In genomic region chr15:12322676-12323402, GRCm38 (mm10) we compare ENCODE assay signal across 9 mouse cellular contexts. TPM values are rescaled to one million over a fixed set of nuclear protein-coding genes. Genes with fewer than 3 reads are reported as not detected.
DNase-seq lines count a peak whose midpoint lies in the region; ATAC-seq and TF ChIP-seq lines count a peak whose summit lies in the region.
"Had no signal": no experiment of that assay in that cellular context is flagged by ENCODE, and none has a peak within 500 bp of the region (broad histone marks: within the 10 kb centered on the region; RNA-seq: fewer than 3 reads in every experiment).

No protein-coding gene starts in this region.

- H3K36me3 ChIP-seq in hindbrain, embryonic 16.5 days (ENCODE audit: control insufficient read depth, insufficient read depth, low read length): no peaks in the 10 kb centered on the region
- H3K36me3 ChIP-seq in myocyte (ENCODE audit: control insufficient read depth, insufficient read depth): peaks cover 7% of the 10 kb centered on the region

- H3ac ChIP-seq in myocyte (ENCODE audit: control insufficient read depth, insufficient read length): peak overlapping the region; percentile 86

- H3K9me3 ChIP-seq in hindbrain, embryonic 16.5 days (ENCODE audit: control insufficient read depth, low read length): no peaks in the 10 kb centered on the region

- H3K79me2 ChIP-seq in myocyte (ENCODE audit: control insufficient read depth, insufficient read depth): peaks cover 61% of the 10 kb centered on the region

- WGBS in bone marrow, adult 2 months: 6% methylated on average over 9 of the region's 9 CpGs
- WGBS in hindbrain, embryonic 16.5 days: 15% methylated on average over 9 of the region's 9 CpGs

- 0 out of 2 replicates have a peak, but pooled peaks cover 2% of the 10 kb centered on the region for H3K27me3 ChIP-seq in hindbrain, embryonic 16.5 days (replicated peaks; ENCODE audit: control insufficient read depth, insufficient read depth, low read length)
- H3K27me3 ChIP-seq in myocyte (ENCODE audit: control insufficient read depth, insufficient read depth, insufficient read length): no peaks in the 10 kb centered on the region

- DNase-seq in layer of hippocampus, adult 2 months (ENCODE audit: low spot score in 2 of 2): no peak
- no peak for DNase-seq in layer of hippocampus, postnatal 14 days (ENCODE audit: low spot score in 2 of 2)
- no peak for DNase-seq in ovary, postnatal 14 days (ENCODE audit: low spot score)
- no peak for DNase-seq in spleen, adult 18-20 months
- no peak for DNase-seq in kidney, adult 11 months
- DNase-seq: cerebellum, postnatal 36 days had no signal

- peak overlapping the region; percentile 100 for H3K27ac ChIP-seq in layer of hippocampus, adult 2 months
- H3K27ac ChIP-seq in bone marrow, adult 2 months (ENCODE audit: control insufficient read depth, insufficient read depth, low read depth, low read length, poor library complexity): no peak overlapping the region
- H3K27ac ChIP-seq in hindbrain, embryonic 16.5 days (ENCODE audit: low read depth, low read length): no peak overlapping the region

- no peaks in the 10 kb centered on the region; the same call in 1 of the 2 replicates for H3K4me1 ChIP-seq in bone marrow, adult 2 months (ENCODE audit: control insufficient read depth, insufficient read depth, low read length)
- H3K4me1 ChIP-seq in hindbrain, embryonic 16.5 days (ENCODE audit: control insufficient read depth, insufficient read depth, low read depth, low read length): peaks cover 18% of the 10 kb centered on the region

- TF ChIP-seq POLR2A in bone marrow, adult 2 months (IDR thresholded peaks at IDR 0.05; ENCODE audit: borderline replicate concordance, control insufficient read depth, low read depth, low read length): no peak
- TF ChIP-seq POLR2A in myocyte (IDR thresholded peaks at IDR 0.05; ENCODE audit: insufficient read length, low read depth): no peak

- peak overlapping the region; percentile 83 for H3K4me2 ChIP-seq in hindbrain, embryonic 16.5 days (ENCODE audit: low read length)
- peak overlapping the region; percentile 87 for H3K4me2 ChIP-seq in myocyte (ENCODE audit: low read depth)

- peak overlapping the region; percentile 25; the same call in 1 of the 2 replicates for H3K9ac ChIP-seq in hindbrain, embryonic 16.5 days (ENCODE audit: low read depth, low read length)

- peak overlapping the region; percentile 99 for H3K4me3 ChIP-seq in layer of hippocampus, adult 2 months
- peak overlapping the region; percentile 82 for H3K4me3 ChIP-seq in bone marrow, adult 2 months (replicated peaks; ENCODE audit: control insufficient read depth, low read depth, low read length)
- peak overlapping the region; percentile 99 for H3K4me3 ChIP-seq in hindbrain, embryonic 16.5 days (ENCODE audit: low read length)
- peak overlapping the region; percentile 74 for H3K4me3 ChIP-seq in myocyte

- TF ChIP-seq CTCF in layer of hippocampus, adult 2 months (conservative IDR thresholded peaks at IDR 0.05): no peak
- no peak for TF ChIP-seq CTCF in bone marrow, adult 2 months (IDR thresholded peaks at IDR 0.05; ENCODE audit: control insufficient read depth, insufficient read depth, low read length)

- no peak for ATAC-seq in hindbrain, embryonic 16.5 days

TF ChIP-seq in myocyte, 11 proteins besides CTCF, POLR2A, EP300 and RAD21:
- no peak for TF ChIP-seq MAX (IDR thresholded peaks at IDR 0.05; ENCODE audit: low read depth)
- no peak for TF ChIP-seq CEBPB (IDR thresholded peaks at IDR 0.05; ENCODE audit: insufficient read depth, poor library complexity, severe bottlenecking)
- no peak for TF ChIP-seq REST (IDR thresholded peaks at IDR 0.05; ENCODE audit: insufficient read depth, insufficient read length)
- no peak for TF ChIP-seq TCF12 (IDR thresholded peaks at IDR 0.05; ENCODE audit: insufficient read depth, poor library complexity, severe bottlenecking)
- no peak for TF ChIP-seq TCF3 (IDR thresholded peaks at IDR 0.05; ENCODE audit: insufficient read length, low read depth)
- TF ChIP-seq SRF (IDR thresholded peaks at IDR 0.05; ENCODE audit: control insufficient read depth, insufficient read length, low read depth): no peak
- no peak for TF ChIP-seq E2F4 (IDR thresholded peaks at IDR 0.05; ENCODE audit: insufficient read depth)
- TF ChIP-seq POLR2AphosphoS2 (IDR thresholded peaks at IDR 0.05; ENCODE audit: insufficient read length, low read depth): no peak
- no peak for TF ChIP-seq MYOD1 (IDR thresholded peaks at IDR 0.05; ENCODE audit: control insufficient read depth in 1 of 3, insufficient read length in 2 of 3, low read depth in 2 of 3)
- TF ChIP-seq MYOG (IDR thresholded peaks at IDR 0.05; ENCODE audit: control insufficient read depth in 1 of 3, insufficient read depth in 1 of 3, insufficient read length in 2 of 3, low read depth in 2 of 3): no peak
- TF ChIP-seq USF1 (IDR thresholded peaks at IDR 0.05; ENCODE audit: low read depth): no peak

RNA-seq across cellular contexts. Expression of gene 1810049J17Rik, which starts 1.1 kb away (rescaled TPM):
- 1 to 10 TPM in 1 of 2 experiments, under 1 TPM in 1; 0.95 to 1.2 TPM for total RNA-seq in layer of hippocampus, adult 2 months (2021)
- 1 to 10 TPM in 1 of 2 experiments, not detected in 1; 1.6 TPM for total RNA-seq in layer of hippocampus, postnatal 14 days (2021)
- polyA plus RNA-seq in bone marrow, adult 2 months (2011; ENCODE audit: insufficient read depth, insufficient read length, low replicate concordance, missing spikeins): not detected in 2 replicates
- polyA plus RNA-seq in hindbrain, embryonic 16.5 days (2015; fragmentation: Nextera tagmentation; extraction: Ambion mirVana): 0.62 and 1.1 TPM in 2 replicates
- polyA plus RNA-seq in myocyte (2012; fragmentation: generic; extraction: Trizol): 9.7 TPM

RNA-seq across cellular contexts. Expression of gene Golph3, which starts 1.6 kb away (rescaled TPM):
- total RNA-seq in layer of hippocampus, adult 2 months (2021): 10 to 100 TPM; 91.3 to 94.5 TPM
- total RNA-seq in layer of hippocampus, postnatal 14 days (2021): 10 to 100 TPM; 95.2 to 96.1 TPM
- 27.1 and 30.1 TPM in 2 replicates for polyA plus RNA-seq in bone marrow, adult 2 months (2011; ENCODE audit: insufficient read depth, insufficient read length, low replicate concordance, missing spikeins)
- polyA plus RNA-seq in hindbrain, embryonic 16.5 days (2015; fragmentation: Nextera tagmentation; extraction: Ambion mirVana): 64.2 and 66.1 TPM in 2 replicates
- polyA plus RNA-seq in myocyte (2012; fragmentation: generic; extraction: Trizol): 55.4 TPM
